Mouse (Mus musculus) ovary, adult 10 weeks (tissue): ENCODE results near the gene Ces5a. TPM values are rescaled to one million over a fixed set of nuclear protein-coding genes. Genes with fewer than 3 reads are reported as not detected.

ENCODE experiments used
- polyA plus RNA-seq: library from polyadenylated mRNA; stranded (reverse); fragments of 350-450 nt; fragmentation: Illumina TruSeq; extraction: RNeasy Lipid Tissue Mini Kit (QIAGEN cat#74804); gene quantifications from one replicate; pipeline ENCODE4 v1.2.3, GENCODE M21; 2014

The Ces5a gene
- 0.60 TPM for polyA plus RNA-seq

DNA sequence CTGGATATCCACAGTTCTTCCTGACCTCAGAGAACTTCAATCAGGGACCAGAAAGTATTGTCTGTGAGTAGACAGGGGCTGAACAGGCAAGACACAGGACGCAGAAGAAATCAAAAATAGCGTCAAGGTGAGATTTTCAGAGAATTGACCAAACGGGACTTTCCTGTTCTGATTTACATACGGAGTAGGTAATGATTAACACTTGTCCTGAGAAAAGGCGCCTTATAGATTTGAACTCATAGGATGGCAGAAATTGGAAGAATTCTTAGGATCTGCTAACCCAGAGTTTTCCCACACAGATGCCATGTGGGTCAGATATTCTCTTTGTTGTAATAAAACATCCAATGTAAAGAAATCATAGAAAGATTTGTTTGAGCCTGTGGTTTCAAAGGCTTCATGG, at the start of gene Ces5a:
TSS of gene Ces5a (minus strand) at position 101 of the 400 bp plus-strand sequence.

Other genes starting within 250 kb of the Ces5a start
- gene Ces1g, start 198.5 kb downstream of the Ces5a start, polyA plus RNA-seq: not detected
- not detected for gene Ces1h, start 156.1 kb downstream of the Ces5a start, polyA plus RNA-seq